Mouse (Mus musculus) layer of hippocampus, postnatal 14 days (tissue): Measurements from ENCODE around the gene Lmntd1. TPM values are rescaled to one million over a fixed set of nuclear protein-coding genes. Genes with fewer than 3 reads are reported as not detected.
A peak's percentile ranks its signal among the peaks of the same experiment; 100 is the strongest.

ENCODE experiments used
- DNase-seq, 2 experiments: peaks; one replicate each; pipeline ENCODE4 v3.0.0; 2021 to 2022; ENCODE audit warnings: low spot score in 2 of 2, mixed read lengths in 1 of 2
- total RNA-seq, 2 experiments: library from RNA; stranded (reverse); gene quantifications; 2 replicates each; pipeline ENCODE4 v1.2.3; 2021

Gene Lmntd1
- total RNA-seq, 2 experiments from 2014 or later: 1.5 to 2.0 TPM

DNA sequence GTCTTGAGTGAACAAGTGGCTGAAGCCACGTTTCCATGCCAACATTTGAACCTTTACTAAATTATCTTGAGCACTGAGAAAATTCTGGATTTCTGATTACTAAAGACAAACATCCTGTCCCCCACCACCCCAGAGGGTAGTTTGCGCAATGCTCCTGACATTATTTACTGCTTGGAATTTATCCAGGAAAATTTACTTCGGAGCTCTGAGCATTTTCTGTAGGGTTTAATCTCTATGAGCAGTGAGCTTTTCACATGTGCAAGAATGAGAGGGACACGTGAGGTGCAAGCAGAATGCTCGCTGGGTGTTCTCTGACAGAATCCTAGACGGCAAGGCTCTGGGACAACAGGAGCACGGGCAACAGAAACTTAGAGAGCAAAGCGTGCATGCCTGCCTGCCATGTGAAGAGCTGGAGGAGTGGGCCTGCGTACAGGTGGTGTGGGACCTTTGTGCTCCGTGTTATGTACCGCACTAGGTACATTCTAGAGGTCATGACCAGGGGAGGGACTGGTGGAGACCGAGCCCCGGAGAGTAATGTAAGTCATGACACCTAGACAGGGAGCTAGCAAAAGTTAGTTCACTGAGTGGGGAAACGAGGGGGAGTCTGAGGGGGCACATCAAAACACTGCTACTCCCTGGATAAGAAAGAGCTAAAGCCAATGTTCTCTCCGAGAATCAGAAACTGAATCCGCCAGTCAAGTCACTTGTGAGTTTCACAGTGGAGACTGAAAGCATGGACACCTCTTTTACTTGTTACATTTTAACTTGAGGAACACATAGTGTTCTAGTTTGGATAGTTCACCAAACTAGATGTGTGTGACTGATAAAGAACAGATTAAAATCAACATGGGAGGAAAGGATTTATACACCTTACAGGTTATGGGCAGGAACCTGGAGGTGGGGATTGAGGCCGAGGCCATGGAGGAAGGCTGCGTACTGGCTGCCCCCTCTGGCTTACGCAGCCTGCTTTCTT is 114.3 kb downstream of the Lmntd1 start:
- DNase-seq: no peak

DNA sequence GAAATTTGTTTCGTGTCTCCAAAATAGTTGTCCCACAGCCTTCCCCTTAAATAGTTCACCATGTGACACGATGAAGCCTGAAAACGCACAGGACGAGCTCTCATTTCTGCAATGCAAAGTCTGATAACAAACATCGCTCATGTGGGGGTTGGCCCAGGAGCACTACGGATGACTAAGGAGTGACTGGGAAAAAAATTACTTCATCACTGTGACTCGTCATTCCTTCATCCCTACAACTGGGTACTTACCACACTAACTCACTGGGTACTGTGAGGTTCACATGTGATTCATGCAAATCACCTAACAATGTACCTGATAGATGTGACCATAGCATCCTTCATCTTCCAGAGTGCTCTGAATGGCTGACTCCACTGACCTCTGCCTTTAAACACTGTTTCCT is 118.4 kb downstream of the Lmntd1 start:
- DNase-seq: no peak

DNA sequence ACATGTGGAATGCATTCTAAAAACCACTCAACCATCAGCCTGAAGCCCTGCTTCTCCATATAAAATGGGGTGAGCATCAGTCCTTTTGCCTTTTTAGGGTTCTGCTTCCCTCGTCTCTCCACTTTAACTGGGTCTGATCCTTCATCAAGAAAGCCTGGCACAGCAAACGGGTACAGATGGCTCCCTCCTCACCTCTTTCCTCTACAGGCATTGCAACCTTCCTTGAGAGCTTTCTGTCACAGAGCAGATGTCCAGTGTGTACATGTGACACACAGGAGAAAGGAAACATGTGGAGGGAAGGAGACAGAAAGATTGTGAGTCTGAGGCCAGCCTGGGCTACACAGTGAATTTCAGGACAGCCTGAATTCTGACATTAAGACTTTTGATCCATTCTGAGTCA is 125.9 kb downstream of the Lmntd1 start:
- DNase-seq: no peak

GRCm38 (mm10) chr6:145485986-145486605 is 128.0 kb downstream of the Lmntd1 start:
- no peak for DNase-seq

- no peak for DNase-seq
Observed at GRCm38 (mm10) chr6:145483318-145483674, 130.8 kb downstream of the Lmntd1 start.

DNA sequence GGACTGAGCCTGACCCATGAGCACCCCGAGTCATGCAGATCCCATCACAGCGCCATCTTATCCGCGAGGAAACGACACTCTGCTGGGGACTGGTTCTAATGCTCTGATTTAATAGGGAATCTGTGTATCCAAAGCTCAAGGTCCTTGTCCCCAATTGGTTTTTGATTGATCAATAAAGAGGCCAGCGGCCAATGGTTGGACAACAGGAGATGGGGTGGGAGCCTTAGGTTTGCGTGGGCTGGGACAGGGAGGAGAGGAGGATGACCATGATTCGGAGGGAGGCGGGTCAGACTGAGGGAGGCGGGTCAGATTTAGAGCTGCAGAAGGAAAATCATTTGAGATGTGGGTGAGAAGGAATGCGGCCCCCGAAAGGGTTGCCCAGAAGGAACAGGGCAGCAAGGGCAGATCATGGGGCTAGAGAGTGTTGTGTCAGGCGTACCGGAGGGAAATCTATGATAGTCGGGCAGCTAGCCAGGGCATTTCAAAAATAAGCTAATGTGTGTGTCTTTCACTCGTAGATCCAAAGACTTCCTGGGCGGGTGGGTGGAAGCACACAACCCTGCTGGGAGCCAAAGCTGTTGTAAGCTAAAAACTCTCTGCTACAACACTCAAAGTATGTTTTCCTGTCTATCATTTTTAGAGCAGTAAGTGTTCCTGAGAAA is 131.3 kb downstream of the Lmntd1 start:
- peak in 1 of 2 experiments; percentile 42 for DNase-seq

DNA sequence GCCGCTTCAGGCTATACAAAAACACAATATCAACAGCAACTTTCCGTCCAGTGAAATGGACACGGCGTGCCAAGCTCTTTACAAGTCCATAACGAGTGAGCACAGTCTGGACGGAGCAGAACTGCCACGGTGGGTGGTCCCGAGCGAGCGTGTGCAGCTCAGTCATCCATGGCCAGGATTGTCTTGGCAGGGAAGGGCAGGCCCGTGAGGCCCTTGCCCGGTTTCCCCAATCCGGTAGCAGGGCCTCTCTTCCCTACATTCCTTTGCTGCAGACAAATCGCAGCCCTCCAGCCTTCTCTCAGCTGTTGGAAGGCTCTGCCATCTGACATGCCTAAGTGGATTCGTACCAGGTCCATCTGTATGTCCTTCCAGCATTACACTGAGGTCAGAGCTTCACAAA is 132.2 kb downstream of the Lmntd1 start:
- peak in 1 of 2 experiments; percentile 24 for DNase-seq

GRCm38 (mm10) chr6:145478821-145479271 is 135.3 kb downstream of the Lmntd1 start:
- no peak for DNase-seq

GRCm38 (mm10) chr6:145477367-145477905 is 136.7 kb downstream of the Lmntd1 start:
- DNase-seq: no peak

GRCm38 (mm10) chr6:145471638-145472247 is 142.4 kb downstream of the Lmntd1 start:
- no peak for DNase-seq

- DNase-seq: no peak
Observed at GRCm38 (mm10) chr6:145469260-145469943, 144.7 kb downstream of the Lmntd1 start.

GRCm38 (mm10) chr6:145464027-145464426 is 150.1 kb downstream of the Lmntd1 start:
- no peak for DNase-seq

DNA sequence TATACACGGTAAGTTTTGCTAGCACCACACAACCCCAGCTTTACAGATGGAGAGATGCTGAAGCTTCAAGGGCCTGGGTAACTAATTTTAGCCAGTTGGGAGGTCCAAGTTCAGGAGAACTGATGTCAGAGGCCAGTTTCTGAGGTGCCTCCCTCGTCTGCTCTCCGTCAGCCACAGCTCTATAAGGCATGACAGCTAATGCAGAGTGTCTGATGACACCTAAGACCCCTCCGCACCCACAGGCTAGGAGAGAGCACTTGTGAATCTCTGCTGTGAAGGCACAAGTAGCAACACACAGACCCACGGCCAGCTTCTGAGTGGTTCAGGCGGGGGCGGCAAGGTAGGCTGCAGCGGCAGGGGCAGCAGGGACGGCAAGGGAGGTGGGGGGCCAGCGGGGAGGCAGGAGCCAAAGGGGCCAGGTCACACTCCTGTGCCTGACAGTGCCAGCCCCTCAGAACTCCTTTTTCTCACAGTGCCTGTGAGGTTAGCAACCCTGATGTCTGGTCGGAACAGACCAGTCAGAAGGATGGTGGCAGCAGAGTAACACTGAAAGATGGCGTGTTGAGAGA is 151.4 kb downstream of the Lmntd1 start:
- no peak for DNase-seq

DNA sequence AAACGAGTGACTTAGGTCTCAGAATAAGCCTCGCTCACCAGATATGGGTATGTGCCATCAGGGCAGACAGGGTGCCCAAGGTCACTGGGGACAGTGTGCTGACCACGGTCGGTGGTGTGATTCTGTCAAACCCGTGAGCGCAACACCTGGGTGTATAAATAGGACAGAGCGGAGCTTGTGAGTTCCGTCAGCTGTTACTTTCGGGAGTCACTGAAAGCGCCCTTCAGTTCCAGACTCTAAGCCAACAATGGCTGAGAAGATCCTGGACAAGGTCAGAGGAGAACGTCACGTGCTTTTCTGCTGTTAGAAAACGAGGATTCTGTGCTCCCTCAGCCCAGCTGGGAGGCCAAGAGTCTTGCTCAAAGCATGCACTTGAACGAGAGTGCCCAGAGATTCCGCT is 157.1 kb downstream of the Lmntd1 start:
- no peak for DNase-seq

GRCm38 (mm10) chr6:145450628-145451403 is 163.3 kb downstream of the Lmntd1 start:
- peak in 1 of 2 experiments; percentile 19 for DNase-seq

GRCm38 (mm10) chr6:145448361-145448760 is 165.8 kb downstream of the Lmntd1 start:
- DNase-seq: no peak

GRCm38 (mm10) chr6:145445811-145446500 is 168.2 kb downstream of the Lmntd1 start:
- DNase-seq: peak in 1 of 2 experiments; percentile 38

DNA sequence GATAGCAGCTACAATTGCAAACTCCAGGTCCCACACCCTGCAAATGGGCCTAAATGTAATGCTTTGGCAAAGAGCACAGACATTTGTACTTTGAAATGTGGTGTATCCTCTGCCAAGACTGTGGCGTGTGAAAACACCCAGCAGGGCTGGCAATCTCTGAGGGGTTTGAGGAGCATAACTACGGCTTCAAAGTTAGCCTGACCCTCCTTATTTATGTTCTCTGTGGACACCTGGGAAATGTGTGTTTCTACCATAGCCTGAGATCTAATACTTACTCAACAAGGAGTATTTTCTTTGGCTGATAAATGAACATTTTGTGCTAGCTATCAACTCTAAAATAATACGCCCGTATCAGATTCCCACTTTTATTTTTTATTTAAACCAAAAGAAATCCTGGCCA is 168.7 kb downstream of the Lmntd1 start:
- peak in 1 of 2 experiments; percentile 52 for DNase-seq

DNA sequence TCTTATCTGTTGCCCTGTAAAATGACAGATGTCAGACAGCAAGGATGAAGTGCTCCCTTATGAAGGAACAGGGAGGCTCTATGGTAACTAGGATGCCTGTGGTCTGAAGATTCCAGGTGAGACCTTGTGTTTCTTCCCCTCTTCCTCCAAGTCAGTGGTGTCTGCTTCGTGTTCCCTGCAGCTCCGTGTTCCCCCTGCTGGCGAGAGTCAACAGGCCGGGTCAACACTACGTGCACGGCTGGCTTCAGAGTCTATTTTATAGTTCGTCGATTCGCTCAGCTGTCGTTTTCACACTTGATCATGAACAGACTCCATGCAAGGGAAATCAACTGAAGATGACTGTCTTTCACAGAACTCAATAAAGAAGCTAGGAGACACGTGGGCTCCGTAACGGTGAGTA is 171.3 kb downstream of the Lmntd1 start:
- no peak for DNase-seq
